Mouse (Mus musculus) natural killer cell, adult 2 months (primary cell): ENCODE results near the gene Babam2.

Experiments used
- DNase-seq, 2 experiments: peaks; one replicate each; pipeline ENCODE4 v3.0.0; 2022; ENCODE audit warnings: low spot score in 2 of 2

Gene Babam2

GRCm38 (mm10) chr5:31987541-31988307 lies 290.2 kb downstream of the Babam2 start:
- DNase-seq, result no peak

GRCm38 (mm10) chr5:31997189-31997954 lies 299.9 kb downstream of the Babam2 start:
- DNase-seq, result no peak

- DNase-seq, result no peak
These were observed 301.3 kb downstream of the Babam2 start for GRCm38 (mm10) chr5:31998806-31999205.

- no peak for DNase-seq
These were observed 302.6 kb downstream of the Babam2 start for GRCm38 (mm10) chr5:32000076-32000475.

GRCm38 (mm10) chr5:32001266-32001665 lies 303.8 kb downstream of the Babam2 start:
- DNase-seq, result no peak

GRCm38 (mm10) chr5:32001771-32002170 lies 304.3 kb downstream of the Babam2 start:
- no peak for DNase-seq

GRCm38 (mm10) chr5:32008401-32008800 lies 310.9 kb downstream of the Babam2 start:
- DNase-seq, result no peak

- no peak for DNase-seq
These were observed 312.6 kb downstream of the Babam2 start for GRCm38 (mm10) chr5:32010056-32010455.

- no peak for DNase-seq
These were observed 315.6 kb downstream of the Babam2 start for GRCm38 (mm10) chr5:32013053-32013452.

GRCm38 (mm10) chr5:32014786-32015185 lies 317.3 kb downstream of the Babam2 start:
- DNase-seq, result no peak

- no peak for DNase-seq
These were observed 318.5 kb downstream of the Babam2 start for GRCm38 (mm10) chr5:32015949-32016478.

- DNase-seq, result no peak
These were observed 320.2 kb downstream of the Babam2 start for GRCm38 (mm10) chr5:32017686-32018085.

- no peak for DNase-seq
These were observed 320.8 kb downstream of the Babam2 start for GRCm38 (mm10) chr5:32018276-32018675.

GRCm38 (mm10) chr5:32029834-32030433 lies 332.4 kb downstream of the Babam2 start:
- no peak for DNase-seq

GRCm38 (mm10) chr5:32033185-32033584 lies 335.7 kb downstream of the Babam2 start:
- DNase-seq, result no peak

GRCm38 (mm10) chr5:32033621-32034020 lies 336.1 kb downstream of the Babam2 start:
- no peak for DNase-seq

GRCm38 (mm10) chr5:32034475-32035054 lies 337.1 kb downstream of the Babam2 start:
- DNase-seq, result no peak

- DNase-seq, result no peak
These were observed 338.3 kb downstream of the Babam2 start for GRCm38 (mm10) chr5:32035721-32036320.

- DNase-seq, result no peak
These were observed 339.4 kb downstream of the Babam2 start for GRCm38 (mm10) chr5:32036896-32037295.

- DNase-seq, result no peak
These were observed 340.1 kb downstream of the Babam2 start for GRCm38 (mm10) chr5:32037546-32037945.

- DNase-seq, result no peak
These were observed 341.5 kb downstream of the Babam2 start for GRCm38 (mm10) chr5:32038994-32039393.

GRCm38 (mm10) chr5:32039511-32039910 lies 342.0 kb downstream of the Babam2 start:
- DNase-seq, result no peak
